Mouse (Mus musculus): ENCODE measurements around the gene Scpep1. TPM values are rescaled to one million over a fixed set of nuclear protein-coding genes. Genes with fewer than 3 reads are reported as not detected.

Scpep1 gene
- polyA plus RNA-seq, 1 experiment from 2014 or later: 67.2 TPM

DNA sequence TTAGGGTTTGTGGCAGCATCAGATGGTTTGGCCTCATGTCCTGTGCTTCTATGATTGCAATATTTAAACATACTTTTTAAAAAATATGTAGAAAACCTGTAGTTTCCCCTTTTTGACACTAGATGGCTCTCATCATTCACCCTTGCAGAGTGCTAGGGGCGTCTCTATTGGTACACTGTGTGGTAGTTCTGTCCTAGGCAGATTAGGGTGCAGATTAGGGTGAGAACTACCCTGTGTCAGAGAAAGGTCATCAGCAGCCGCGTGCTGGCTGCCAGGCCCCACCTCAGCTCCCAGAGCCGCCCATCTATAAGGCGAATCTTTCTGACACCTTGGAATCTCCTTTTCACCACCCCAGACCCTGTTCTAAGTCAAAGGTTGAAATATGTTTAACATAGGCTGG lies 34.3 kb upstream of the Scpep1 start:
- Histone ChIP-seq H3K4me2 (replicated peaks; ENCODE audit: low read depth) (no peak overlapping the region), H3K4me1 (replicated peaks; ENCODE audit: control insufficient read depth, insufficient read depth) (no peaks in the 10 kb centered on the region), H3K36me3 (ENCODE audit: control insufficient read depth, insufficient read depth, low read length) (0 out of 2 replicates have a peak, but pooled peaks cover 9% of the 10 kb centered on the region), H3K27me3 (ENCODE audit: control insufficient read depth, insufficient read depth, low read length) (no peaks in the 10 kb centered on the region), H3K27ac (replicated peaks) (no peak overlapping the region), H3K9ac (ENCODE audit: low read length) (no peak overlapping the region), H3K9me3 (ENCODE audit: control insufficient read depth, low read length) (no peaks in the 10 kb centered on the region), H3K4me3 (ENCODE audit: low read depth, low read length) (no peak overlapping the region)
- DNase-seq (ENCODE audit: low spot score) (no peak), ATAC-seq (ENCODE audit: low FRiP score, low TSS enrichment) (peak; percentile 80)
- 63% methylated on average over 5 of the region's 5 CpGs for WGBS
- peak; percentile 74 for TF ChIP-seq CTCF (IDR thresholded peaks at IDR 0.05; ENCODE audit: low read depth)
- TF ChIP-seq EP300 (optimal IDR thresholded peaks at IDR 0.05): no peak

GRCm38 (mm10) chr11:88988956-88989355 lies 33.7 kb upstream of the Scpep1 start:
- Histone ChIP-seq H3K36me3 (ENCODE audit: control insufficient read depth, insufficient read depth, low read length) (0 out of 2 replicates have a peak, but pooled peaks cover 9% of the 10 kb centered on the region), H3K4me2 (replicated peaks; ENCODE audit: low read depth) (no peak overlapping the region), H3K4me1 (replicated peaks; ENCODE audit: control insufficient read depth, insufficient read depth) (no peaks in the 10 kb centered on the region), H3K9me3 (ENCODE audit: control insufficient read depth, low read length) (no peaks in the 10 kb centered on the region), H3K4me3 (ENCODE audit: low read depth, low read length) (no peak overlapping the region), H3K9ac (ENCODE audit: low read length) (no peak overlapping the region), H3K27ac (replicated peaks) (no peak overlapping the region), H3K27me3 (ENCODE audit: control insufficient read depth, insufficient read depth, low read length) (no peaks in the 10 kb centered on the region)
- WGBS: 73% methylated on average over 5 of the region's 5 CpGs
- ATAC-seq (ENCODE audit: low FRiP score, low TSS enrichment) (no peak), DNase-seq (ENCODE audit: low spot score) (no peak)
- TF ChIP-seq CTCF (IDR thresholded peaks at IDR 0.05; ENCODE audit: low read depth) (no peak), EP300 (optimal IDR thresholded peaks at IDR 0.05) (no peak)

DNA sequence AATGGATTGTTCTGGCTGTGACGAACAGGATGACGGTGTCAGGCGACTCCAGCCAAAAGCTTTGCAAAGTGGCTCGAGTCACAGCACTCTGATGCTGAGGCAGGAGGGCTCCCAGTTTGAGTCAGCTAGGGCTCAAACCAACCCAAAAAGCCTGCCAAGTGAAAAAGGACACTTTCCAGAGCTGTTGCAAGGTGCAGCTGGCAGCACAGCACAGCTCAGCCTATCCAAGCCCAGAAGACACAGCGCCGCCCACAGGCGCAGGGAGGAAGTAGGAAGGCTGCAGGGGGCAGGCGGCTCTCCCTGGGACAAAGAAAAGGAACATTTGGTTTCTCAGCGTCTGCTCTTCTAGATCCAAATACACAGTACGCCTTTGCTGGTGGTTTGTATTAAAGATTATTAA lies 31.4 kb upstream of the Scpep1 start:
- TF ChIP-seq CTCF (IDR thresholded peaks at IDR 0.05; ENCODE audit: low read depth): peak; percentile 23; the same call in 1 of the 2 replicates
- no peak for TF ChIP-seq EP300 (optimal IDR thresholded peaks at IDR 0.05)
- H3K27ac ChIP-seq (replicated peaks): no peak overlapping the region
- H3K4me2 ChIP-seq (replicated peaks; ENCODE audit: low read depth): no peak overlapping the region
- no peaks in the 10 kb centered on the region for H3K9me3 ChIP-seq (ENCODE audit: control insufficient read depth, low read length)
- no peak overlapping the region for H3K9ac ChIP-seq (ENCODE audit: low read length)
- no peaks in the 10 kb centered on the region for H3K27me3 ChIP-seq (ENCODE audit: control insufficient read depth, insufficient read depth, low read length)
- ATAC-seq (ENCODE audit: low FRiP score, low TSS enrichment): no peak
- peaks cover 11% of the 10 kb centered on the region; the same call in 1 of the 2 replicates for H3K36me3 ChIP-seq (ENCODE audit: control insufficient read depth, insufficient read depth, low read length)
- no peak overlapping the region for H3K4me3 ChIP-seq (ENCODE audit: low read depth, low read length)
- H3K4me1 ChIP-seq (replicated peaks; ENCODE audit: control insufficient read depth, insufficient read depth): no peaks in the 10 kb centered on the region
- DNase-seq (ENCODE audit: low spot score): no peak
- WGBS: 90% methylated on average over 10 of the region's 10 CpGs

DNA sequence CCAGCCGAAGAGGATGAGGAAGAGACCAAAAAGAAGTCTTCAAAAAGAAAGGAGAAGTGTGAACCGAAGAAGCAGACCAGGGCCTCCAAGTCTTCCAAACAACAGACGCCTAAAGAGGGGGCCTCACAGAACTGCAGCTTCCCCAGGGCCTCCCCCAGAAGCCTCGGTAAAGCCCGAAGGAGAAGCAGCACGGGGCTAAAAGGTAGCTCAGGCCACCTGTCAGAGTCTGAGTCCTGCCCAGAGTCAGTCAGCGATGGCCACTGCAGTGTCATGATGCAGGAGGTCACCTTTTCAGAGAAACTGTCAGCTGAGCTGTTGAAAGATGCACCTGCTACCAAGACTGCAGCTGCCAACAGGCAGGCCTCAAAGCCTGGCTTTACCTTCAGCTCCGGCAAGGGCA lies 26.1 kb upstream of the Scpep1 start:
- H3K4me2 ChIP-seq (replicated peaks; ENCODE audit: low read depth): no peak overlapping the region
- ATAC-seq (ENCODE audit: low FRiP score, low TSS enrichment): no peak
- H3K4me3 ChIP-seq (ENCODE audit: low read depth, low read length): no peak overlapping the region
- TF ChIP-seq EP300 (optimal IDR thresholded peaks at IDR 0.05) (no peak), CTCF (IDR thresholded peaks at IDR 0.05; ENCODE audit: low read depth) (no peak)
- H3K27me3 ChIP-seq (ENCODE audit: control insufficient read depth, insufficient read depth, low read length): no peaks in the 10 kb centered on the region
- no peaks in the 10 kb centered on the region for H3K4me1 ChIP-seq (replicated peaks; ENCODE audit: control insufficient read depth, insufficient read depth)
- H3K9ac ChIP-seq (ENCODE audit: low read length): no peak overlapping the region
- WGBS: 83% methylated on average over 8 of the region's 8 CpGs
- DNase-seq (ENCODE audit: low spot score): no peak
- H3K9me3 ChIP-seq (ENCODE audit: control insufficient read depth, low read length): no peaks in the 10 kb centered on the region
- H3K27ac ChIP-seq (replicated peaks): no peak overlapping the region
- H3K36me3 ChIP-seq (ENCODE audit: control insufficient read depth, insufficient read depth, low read length): peaks cover 8% of the 10 kb centered on the region; the same call in 1 of the 2 replicates

GRCm38 (mm10) chr11:88977188-88977587 lies 21.9 kb upstream of the Scpep1 start:
- TF ChIP-seq CTCF (IDR thresholded peaks at IDR 0.05; ENCODE audit: low read depth) (no peak), EP300 (optimal IDR thresholded peaks at IDR 0.05) (no peak)
- Histone ChIP-seq H3K4me2 (replicated peaks; ENCODE audit: low read depth) (no peak overlapping the region), H3K9ac (ENCODE audit: low read length) (no peak overlapping the region), H3K4me1 (replicated peaks; ENCODE audit: control insufficient read depth, insufficient read depth) (no peaks in the 10 kb centered on the region; the same call in 1 of the 2 replicates), H3K27me3 (ENCODE audit: control insufficient read depth, insufficient read depth, low read length) (no peaks in the 10 kb centered on the region), H3K4me3 (ENCODE audit: low read depth, low read length) (no peak overlapping the region), H3K36me3 (ENCODE audit: control insufficient read depth, insufficient read depth, low read length) (peaks cover 3% of the 10 kb centered on the region; the same call in 1 of the 2 replicates), H3K27ac (replicated peaks) (no peak overlapping the region), H3K9me3 (ENCODE audit: control insufficient read depth, low read length) (no peaks in the 10 kb centered on the region)
- 91% methylated on average over 5 of the region's 5 CpGs for WGBS
- no peak for DNase-seq (ENCODE audit: low spot score)
- ATAC-seq (ENCODE audit: low FRiP score, low TSS enrichment): no peak

DNA sequence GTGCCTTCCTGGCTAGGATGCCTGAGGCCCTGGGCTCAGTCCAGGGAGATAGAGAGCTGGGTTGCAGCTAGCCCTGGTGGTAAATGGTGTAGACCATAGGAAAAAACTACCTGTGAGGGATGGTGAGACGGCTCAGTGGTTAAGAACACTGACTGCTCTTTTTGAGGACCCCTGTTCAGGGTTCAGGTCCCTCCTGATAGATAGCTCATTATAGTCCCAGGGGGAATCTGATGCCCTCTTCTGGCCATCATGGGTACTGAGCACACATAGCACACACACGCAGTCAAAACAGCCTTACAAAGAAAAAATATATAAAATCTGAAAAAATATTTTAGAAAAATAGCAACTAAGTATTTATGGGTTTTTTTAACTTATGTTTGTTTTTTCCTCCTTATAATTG lies 21.1 kb upstream of the Scpep1 start:
- Histone ChIP-seq H3K4me2 (replicated peaks; ENCODE audit: low read depth) (no peak overlapping the region), H3K27ac (replicated peaks) (no peak overlapping the region), H3K27me3 (ENCODE audit: control insufficient read depth, insufficient read depth, low read length) (no peaks in the 10 kb centered on the region), H3K4me3 (ENCODE audit: low read depth, low read length) (no peak overlapping the region), H3K36me3 (ENCODE audit: control insufficient read depth, insufficient read depth, low read length) (no peaks in the 10 kb centered on the region), H3K4me1 (replicated peaks; ENCODE audit: control insufficient read depth, insufficient read depth) (no peaks in the 10 kb centered on the region; the same call in 1 of the 2 replicates), H3K9ac (ENCODE audit: low read length) (no peak overlapping the region), H3K9me3 (ENCODE audit: control insufficient read depth, low read length) (no peaks in the 10 kb centered on the region)
- ATAC-seq (ENCODE audit: low FRiP score, low TSS enrichment) (no peak), DNase-seq (ENCODE audit: low spot score) (no peak)
- 98% methylated on average over 2 of the region's 2 CpGs for WGBS
- TF ChIP-seq EP300 (optimal IDR thresholded peaks at IDR 0.05) (no peak), CTCF (IDR thresholded peaks at IDR 0.05; ENCODE audit: low read depth) (peak; percentile 63)

All from stomach, postnatal 0 days (tissue).